Mouse (Mus musculus): ENCODE data around the gene Timm29.

DNA sequence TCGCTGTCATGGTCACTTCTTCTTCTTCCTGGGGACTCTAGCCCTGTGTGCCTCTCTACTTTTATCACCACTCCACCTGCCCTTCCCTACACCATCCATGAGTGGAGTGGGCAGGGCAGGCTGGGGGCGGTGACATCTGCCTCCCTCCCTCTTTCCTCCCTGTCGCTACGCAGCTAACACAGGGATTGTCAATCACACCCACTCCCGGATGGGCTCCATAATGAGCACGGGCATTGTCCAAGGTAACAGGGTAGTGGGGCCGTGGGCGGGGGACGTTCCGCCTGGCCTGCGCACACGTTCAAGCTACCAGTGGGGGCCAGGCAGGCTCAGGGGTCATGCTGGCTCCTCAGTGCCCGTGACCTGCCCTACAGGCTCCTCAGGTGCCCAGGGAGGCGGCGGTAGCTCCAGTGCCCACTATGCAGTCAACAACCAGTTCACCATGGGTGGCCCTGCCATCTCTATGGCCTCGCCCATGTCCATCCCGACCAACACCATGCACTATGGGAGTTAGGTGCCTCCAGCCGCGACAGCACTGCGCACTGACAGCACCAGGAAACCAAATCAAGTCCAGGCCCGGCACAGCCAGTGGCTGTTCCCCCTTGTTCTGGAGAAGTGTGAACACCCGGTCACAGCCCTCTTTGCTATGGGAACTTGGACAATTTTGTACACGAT, 4.7 kb upstream of the Timm29 start:
- TF ChIP-seq CTCF (IDR thresholded peaks at IDR 0.05; ENCODE audit: extremely low read depth, insufficient read depth, low read length) (no peak), POLR2A (IDR thresholded peaks at IDR 0.05; ENCODE audit: extremely low read depth, insufficient read depth, low read length) (peak; percentile 25; the same call in 1 of the 2 replicates)
